Mouse (Mus musculus) forebrain, embryonic 11.5 days (tissue): ENCODE data around the gene Gal3st2b. TPM values are rescaled to one million over a fixed set of nuclear protein-coding genes. Genes with fewer than 3 reads are reported as not detected.
"Not testable (repeated sequence)": the region's sequence is repeated elsewhere in the genome, so short reads cannot be mapped to it uniquely, and the experiment has no call there.

Experiments
- ATAC-seq: fragments of 200-750 bp; cut with Nextera tagmentation; replicated peaks from 2 replicates; pipeline ENCODE4 v1.8.0; 2017; ENCODE audit warnings: moderate TSS enrichment; ENCODE audit not compliant: low FRiP score
- DNase-seq: peaks from one replicate; pipeline ENCODE4 v3.0.0-alpha.2; 2017; ENCODE audit warnings: low spot score
- H3K27ac ChIP-seq: fragments of 300-500 bp; sonication (generic); 2 replicates; pipeline ENCODE4 v1.5.1; 2014; ENCODE audit warnings: low read depth, low read length
- H3K27me3 ChIP-seq: fragments of 300-500 bp; sonication (generic); 2 replicates; pipeline ENCODE4 v1.6.1; 2014; ENCODE audit warnings: mild to moderate bottlenecking, low read length, mixed read lengths; ENCODE audit not compliant: control insufficient read depth, insufficient read depth
- H3K36me3 ChIP-seq: fragments of 300-500 bp; sonication (generic); 2 replicates; pipeline ENCODE4 v1.6.1; 2014; ENCODE audit warnings: mild to moderate bottlenecking, low read length, moderate library complexity, mixed read lengths; ENCODE audit not compliant: control insufficient read depth, insufficient read depth
- H3K4me1 ChIP-seq: fragments of 300-500 bp; sonication (generic); replicated peaks from 2 replicates; pipeline ENCODE4 v1.6.1; 2014; ENCODE audit warnings: low read length, mixed read lengths; ENCODE audit not compliant: control insufficient read depth, insufficient read depth
- H3K4me2 ChIP-seq: fragments of 300-500 bp; sonication (generic); 2 replicates; pipeline ENCODE4 v1.6.1; 2014; ENCODE audit warnings: low read depth, mild to moderate bottlenecking, low read length, moderate library complexity, mixed read lengths; ENCODE audit not compliant: severe bottlenecking
- H3K4me3 ChIP-seq: fragments of 300-500 bp; sonication (generic); 2 replicates; pipeline ENCODE4 v1.5.1; 2014; ENCODE audit warnings: low read depth, low read length
- H3K9ac ChIP-seq: fragments of 300-500 bp; sonication (generic); 2 replicates; pipeline ENCODE4 v1.6.1; 2014; ENCODE audit warnings: low read length
- H3K9me3 ChIP-seq: fragments of 300-500 bp; sonication (generic); 2 replicates; pipeline ENCODE4 v1.6.1; 2016; ENCODE audit warnings: low read length, mixed read lengths; ENCODE audit not compliant: control insufficient read depth
- WGBS: fragments of 180-500 bp; shearing (Covaris S2); extraction: QIAGEN DNeasy Blood & Tissue Kit; methylation state at CpG from one replicate; pipeline ENCODE4 v1.1.7; 2014; 5-methylcytosine and 5-hydroxymethylcytosine counted together
- polyA plus RNA-seq: library from polyadenylated mRNA; unstranded; fragments of >200 nt; fragmentation: Nextera tagmentation; extraction: Ambion mirVana; gene quantifications from 2 replicates; pipeline ENCODE4 v1.2.1, GENCODE M21; 2014

Gal3st2b gene
- not detected in 2 replicates for polyA plus RNA-seq

DNA sequence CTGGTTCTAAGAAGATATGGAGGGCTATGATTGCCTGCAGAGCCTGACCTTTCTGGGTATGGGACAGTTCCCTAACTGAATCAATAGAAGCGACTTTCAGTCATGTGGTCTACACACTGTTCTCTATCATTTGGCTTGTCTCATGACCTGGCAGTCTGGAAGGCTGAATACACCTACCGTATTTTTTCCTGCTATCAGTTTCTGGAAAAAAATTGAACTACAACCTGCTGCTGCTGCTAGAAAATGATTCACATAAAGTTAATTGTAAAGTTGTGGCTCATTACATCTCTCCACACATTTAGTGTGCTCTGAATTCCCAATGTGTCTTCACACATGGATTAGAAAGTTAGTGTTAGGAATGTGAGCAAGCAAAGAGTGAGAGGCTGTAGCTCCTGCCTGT, at the start of gene Gal3st2b:
Gene Gal3st2b (plus strand): TSS at position 301 of the 400 bp plus-strand sequence.
- H3K4me1 ChIP-seq, H3K27ac ChIP-seq, H3K36me3 ChIP-seq, H3K9me3 ChIP-seq, H3K4me2 ChIP-seq, H3K27me3 ChIP-seq, DNase-seq, H3K4me3 ChIP-seq, H3K9ac ChIP-seq, ATAC-seq: not testable (repeated sequence)
- WGBS, result 86% methylated on average over 2 of the region's 2 CpGs

DNA sequence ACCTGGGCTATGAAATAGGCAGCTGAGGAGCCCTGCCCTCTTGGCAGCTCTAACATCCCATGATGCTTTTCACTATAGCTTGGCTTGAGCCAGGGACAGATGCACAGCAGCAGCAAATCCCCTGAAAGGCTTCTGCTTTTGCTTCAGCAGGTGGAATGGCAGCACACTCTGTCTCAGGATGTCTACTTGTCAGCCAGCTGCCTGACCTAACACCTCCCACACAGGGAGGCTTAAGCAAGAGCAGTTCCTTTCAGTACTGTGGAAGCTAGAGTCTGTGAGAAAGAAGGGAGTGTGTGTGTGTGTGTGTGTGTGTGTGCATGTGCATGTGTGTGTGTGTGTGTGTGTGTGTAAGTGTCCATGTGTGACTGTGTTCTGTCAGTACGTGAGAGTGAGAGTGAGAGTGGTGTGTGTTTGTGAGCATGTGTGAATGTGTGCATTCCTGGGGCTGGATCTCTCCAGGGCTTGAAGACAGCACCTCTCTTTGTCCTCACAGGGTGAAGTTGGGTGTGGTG, 46.5 kb upstream of the Gal3st2b start:
- H3K4me2 ChIP-seq, H3K9me3 ChIP-seq, DNase-seq, H3K9ac ChIP-seq, H3K27ac ChIP-seq, H3K4me3 ChIP-seq, H3K4me1 ChIP-seq, H3K36me3 ChIP-seq, H3K27me3 ChIP-seq: not testable (repeated sequence)
- 64% methylated on average over 1 of the region's 1 CpGs for WGBS
- ATAC-seq, result 0 out of 2 replicates have a peak, but pooled peaks have one; percentile 2

DNA sequence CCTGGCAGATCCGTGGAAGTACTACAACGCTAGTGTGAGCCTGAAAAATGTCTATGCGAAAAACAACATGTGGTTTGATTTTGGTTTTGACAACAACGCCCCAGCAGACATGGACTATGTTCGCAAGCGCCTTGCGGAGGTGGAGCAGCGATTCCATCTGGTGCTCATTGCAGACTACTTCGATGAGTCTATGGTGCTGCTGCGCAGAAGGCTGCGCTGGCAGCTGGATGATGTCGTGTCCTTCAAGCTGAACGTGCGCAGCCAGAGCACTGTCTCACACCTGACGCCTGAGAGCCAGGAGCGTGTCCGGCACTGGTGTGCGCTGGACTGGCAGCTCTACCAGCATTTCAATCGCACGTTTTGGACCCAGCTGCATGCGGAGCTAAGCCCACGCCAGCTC, 43.7 kb upstream of the Gal3st2b start:
- peak; percentile 10 for DNase-seq
- WGBS, result 97% methylated on average over 11 of the region's 22 CpGs
- not testable (repeated sequence) for H3K4me2 ChIP-seq, H3K9me3 ChIP-seq, H3K9ac ChIP-seq, H3K4me3 ChIP-seq, H3K27ac ChIP-seq, H3K4me1 ChIP-seq, H3K36me3 ChIP-seq, ATAC-seq, H3K27me3 ChIP-seq

DNA sequence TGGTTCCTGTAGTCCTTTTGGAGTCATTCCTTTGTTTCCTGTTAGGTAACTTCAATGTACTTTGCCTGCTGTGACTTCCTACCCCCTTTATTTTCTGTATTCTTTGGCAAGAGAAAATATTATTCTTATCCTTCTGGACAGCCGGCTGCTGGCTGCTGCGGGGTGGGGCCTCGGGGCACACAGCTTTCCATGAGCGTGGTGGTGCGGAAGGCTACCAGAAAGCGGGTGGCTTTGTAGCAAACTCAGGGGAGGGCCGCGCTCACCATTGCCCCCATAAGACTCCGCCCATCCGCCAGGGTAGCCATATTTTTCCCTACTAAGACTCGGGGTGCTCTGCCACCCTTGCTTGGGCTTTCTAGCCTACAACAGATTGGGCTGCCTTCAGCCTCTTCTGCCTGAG, 36.3 kb upstream of the Gal3st2b start:
- H3K27me3 ChIP-seq, H3K9ac ChIP-seq, H3K4me3 ChIP-seq, DNase-seq, H3K4me1 ChIP-seq, H3K36me3 ChIP-seq, H3K9me3 ChIP-seq, H3K27ac ChIP-seq, H3K4me2 ChIP-seq: not testable (repeated sequence)
- no CpG with 5 or more reads among the region's 11 CpGs for WGBS
- ATAC-seq, result peak; percentile 72

DNA sequence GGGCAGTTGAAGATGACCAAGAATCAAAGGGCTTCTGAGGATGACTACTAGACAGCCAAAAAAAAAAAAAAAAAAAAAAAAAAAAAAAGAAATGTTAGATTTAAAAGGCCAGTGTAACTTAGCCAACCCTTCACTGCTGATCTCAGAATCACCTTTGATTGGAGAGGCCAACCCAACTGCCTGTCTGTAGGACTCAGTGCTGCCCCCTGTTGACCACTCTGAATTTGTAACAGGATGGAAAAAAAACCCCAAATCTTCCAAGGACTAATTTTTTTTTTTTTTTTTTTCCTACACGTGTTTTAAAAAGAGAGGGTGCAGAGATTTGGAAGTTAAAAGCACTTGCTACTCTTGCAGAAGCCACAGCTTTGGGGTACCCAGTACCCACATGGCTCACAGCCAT, 27.2 kb upstream of the Gal3st2b start:
- not testable (repeated sequence) for H3K4me1 ChIP-seq, H3K4me3 ChIP-seq, H3K36me3 ChIP-seq, H3K9me3 ChIP-seq, H3K27me3 ChIP-seq, H3K9ac ChIP-seq, ATAC-seq, H3K27ac ChIP-seq, H3K4me2 ChIP-seq
- DNase-seq, result peak; percentile 45
- 50% methylated on average over 1 of the region's 1 CpGs for WGBS

DNA sequence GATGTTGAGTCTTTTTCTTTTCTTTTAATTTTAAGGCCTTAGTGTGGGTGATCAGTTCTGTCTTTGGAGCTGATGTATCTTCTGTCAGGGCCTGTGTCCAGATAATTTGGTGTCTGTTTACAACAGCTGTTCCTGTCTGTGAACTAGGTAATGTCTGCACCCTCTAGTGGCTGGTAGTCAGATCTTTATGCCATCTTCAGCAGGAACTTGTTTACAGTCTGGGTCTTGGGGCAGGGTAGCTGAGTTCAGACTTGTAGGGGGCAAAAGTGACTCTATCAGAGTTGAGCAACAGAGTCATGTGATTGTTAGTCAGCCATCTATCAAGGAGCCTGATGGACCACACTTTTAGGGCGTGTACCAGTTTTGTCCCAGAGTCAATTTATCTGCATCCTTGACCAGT, 20.7 kb upstream of the Gal3st2b start:
- H3K36me3 ChIP-seq, ATAC-seq, H3K9ac ChIP-seq, H3K27ac ChIP-seq, H3K9me3 ChIP-seq, H3K4me1 ChIP-seq, H3K27me3 ChIP-seq, DNase-seq, H3K4me2 ChIP-seq, H3K4me3 ChIP-seq: not testable (repeated sequence)
- no CpG with 5 or more reads among the region's 1 CpGs for WGBS

DNA sequence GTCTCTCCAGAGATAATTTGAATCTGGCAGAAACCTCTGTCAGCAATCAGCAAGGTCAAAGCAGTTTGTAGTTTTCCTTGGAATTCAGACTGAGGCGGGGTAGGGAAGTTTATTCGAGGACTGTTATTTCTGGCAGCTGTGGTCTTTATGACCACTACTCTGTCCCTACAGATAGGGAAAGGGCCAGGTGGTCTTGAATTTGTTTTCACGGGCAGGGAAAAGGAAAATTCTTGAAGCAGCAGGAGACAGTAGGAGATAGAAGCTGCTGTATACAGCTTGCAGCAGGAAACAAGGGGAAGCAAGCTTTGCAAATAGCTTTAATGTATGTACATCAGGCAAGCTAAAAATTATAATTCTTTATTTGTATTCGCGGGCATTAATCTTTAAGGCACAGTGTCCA, 16.8 kb upstream of the Gal3st2b start:
- H3K27me3 ChIP-seq, H3K9ac ChIP-seq, DNase-seq, ATAC-seq, H3K9me3 ChIP-seq, H3K4me3 ChIP-seq, H3K36me3 ChIP-seq, H3K4me1 ChIP-seq, H3K4me2 ChIP-seq, H3K27ac ChIP-seq: not testable (repeated sequence)
- 69% methylated on average over 3 of the region's 5 CpGs for WGBS

DNA sequence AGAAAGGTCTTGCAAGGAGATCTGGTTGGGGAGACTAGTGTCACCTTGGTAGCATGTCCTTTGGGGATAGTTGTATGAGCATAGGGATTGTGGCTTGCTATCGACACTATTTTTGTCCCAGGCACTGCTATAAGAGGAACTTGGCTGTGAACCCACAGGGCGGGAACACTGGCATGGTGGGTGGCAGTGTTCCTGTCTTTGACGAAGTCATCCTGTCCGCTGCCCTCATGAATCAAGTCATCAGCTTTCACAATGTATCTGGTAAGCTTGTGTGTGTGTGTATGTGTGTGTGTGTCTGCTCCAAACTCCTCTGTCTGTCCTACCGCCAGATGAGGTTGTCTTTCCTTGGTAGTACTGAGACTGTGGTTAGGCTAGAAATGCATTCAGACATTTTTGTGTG, 11.4 kb upstream of the Gal3st2b start:
- not testable (repeated sequence) for H3K9ac ChIP-seq, H3K4me2 ChIP-seq, H3K27me3 ChIP-seq, DNase-seq, H3K27ac ChIP-seq, H3K9me3 ChIP-seq, H3K4me3 ChIP-seq, H3K4me1 ChIP-seq, H3K36me3 ChIP-seq, ATAC-seq
- 77% methylated on average over 3 of the region's 5 CpGs for WGBS

DNA sequence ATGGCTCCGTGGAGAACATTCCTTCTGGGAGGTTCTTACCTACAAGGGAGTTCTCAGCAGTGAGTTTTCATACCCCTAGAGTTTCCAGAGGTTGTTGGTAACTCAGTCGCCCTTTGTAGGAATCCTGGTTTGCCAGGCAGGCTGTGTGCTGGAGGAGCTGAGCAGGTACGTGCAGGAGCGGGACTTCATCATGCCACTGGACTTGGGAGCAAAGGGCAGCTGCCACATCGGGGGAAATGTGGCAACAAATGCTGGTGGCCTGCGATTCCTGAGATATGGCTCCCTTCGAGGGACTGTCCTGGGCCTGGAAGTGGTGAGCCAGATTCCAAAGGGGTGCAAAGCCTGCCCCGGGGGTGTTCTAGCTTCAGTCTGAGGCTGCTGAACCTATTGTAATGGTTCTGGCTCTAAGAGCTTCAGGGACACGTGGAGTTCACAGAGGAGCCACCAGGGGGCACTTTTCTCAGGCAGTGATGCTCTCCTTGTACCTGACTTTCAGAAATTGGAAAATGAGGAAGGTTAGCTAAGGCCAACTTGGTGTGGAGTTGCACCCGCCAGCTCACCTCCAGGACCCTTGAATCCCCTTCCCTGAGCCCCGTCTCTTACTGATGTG, 9.0 kb upstream of the Gal3st2b start:
- no CpG with 5 or more reads among the region's 11 CpGs for WGBS
- not testable (repeated sequence) for H3K36me3 ChIP-seq

More for the DNA sequence above, 9.0 kb upstream of the Gal3st2b start:
- H3K9me3 ChIP-seq, DNase-seq, H3K4me3 ChIP-seq, H3K27me3 ChIP-seq, H3K27ac ChIP-seq, H3K4me2 ChIP-seq, H3K9ac ChIP-seq, H3K4me1 ChIP-seq, ATAC-seq: not testable (repeated sequence)
